Mouse (Mus musculus): ENCODE results near the gene Naaa.

- TF ChIP-seq CTCF (IDR thresholded peaks at IDR 0.05; ENCODE audit: borderline replicate concordance, extremely low read depth, insufficient read depth, insufficient read length): no peak
- no peak for TF ChIP-seq POLR2A (IDR thresholded peaks at IDR 0.05; ENCODE audit: borderline replicate concordance, extremely low read depth, insufficient read depth, insufficient read length, poor library complexity, severe bottlenecking)
Measured at GRCm38 (mm10) chr5:92233366-92233765, 44.6 kb downstream of the Naaa start.

Measured in brain, embryonic 14.5 days (tissue).